Mouse (Mus musculus) heart, embryonic 14.5 days (tissue): Measurements from ENCODE around the gene Ppp4r2. TPM values are rescaled to one million over a fixed set of nuclear protein-coding genes. Genes with fewer than 3 reads are reported as not detected.

Experiments
- ATAC-seq: fragments of 200-750 bp; cut with Nextera tagmentation; 2 replicates; pipeline ENCODE4 v1.8.0; 2017; ENCODE audit warnings: low read depth, moderate TSS enrichment; ENCODE audit not compliant: insufficient number of reproducible peaks, insufficient read depth, low FRiP score
- H3K27ac ChIP-seq, 2 experiments: fragments of 200-500 bp in 1 of 2; fragments of 300-500 bp in 1 of 2; sonication (generic) in 1 of 2; replicated peaks in 1 of 2; 2 replicates each; pipeline ENCODE4 v1.5.1; 2012 to 2014; ENCODE audit warnings: low read depth in 2 of 2, low read length in 2 of 2, control low read depth in 1 of 2, mild to moderate bottlenecking in 1 of 2, mixed read lengths in 1 of 2; ENCODE audit not compliant: control insufficient read depth in 1 of 2, insufficient read depth in 1 of 2
- H3K27me3 ChIP-seq: fragments of 300-500 bp; sonication (generic); 2 replicates; pipeline ENCODE4 v1.6.1; 2014; ENCODE audit warnings: mild to moderate bottlenecking, low read length, control low read depth; ENCODE audit not compliant: control insufficient read depth, insufficient read depth
- H3K36me3 ChIP-seq: fragments of 300-500 bp; sonication (generic); 2 replicates; pipeline ENCODE4 v1.6.1; 2014; ENCODE audit warnings: mild to moderate bottlenecking, control low read depth, low read length, mixed read lengths; ENCODE audit not compliant: control insufficient read depth, insufficient read depth
- H3K4me1 ChIP-seq, 2 experiments: fragments of 200-500 bp in 1 of 2; fragments of 300-500 bp in 1 of 2; sonication (generic) in 1 of 2; 2 replicates each; pipeline ENCODE4 v1.6.1; 2012 to 2014; ENCODE audit warnings: low read length in 2 of 2, control low read depth in 1 of 2, mixed read lengths in 1 of 2; ENCODE audit not compliant: control insufficient read depth in 2 of 2, insufficient read depth in 2 of 2
- H3K4me2 ChIP-seq: fragments of 300-500 bp; sonication (generic); 2 replicates; pipeline ENCODE4 v1.6.1; 2014; ENCODE audit warnings: mild to moderate bottlenecking, low read length
- H3K4me3 ChIP-seq, 2 experiments: fragments of 200-500 bp in 1 of 2; fragments of 300-500 bp in 1 of 2; sonication (generic) in 1 of 2; 2 replicates each; pipeline ENCODE4 v1.5.1; 2012 to 2014; ENCODE audit warnings: low read length in 2 of 2, mild to moderate bottlenecking in 2 of 2, control low read depth in 1 of 2, low read depth in 1 of 2, moderate library complexity in 1 of 2; ENCODE audit not compliant: control insufficient read depth in 1 of 2, insufficient read depth in 1 of 2
- H3K9ac ChIP-seq: fragments of 300-500 bp; sonication (generic); 2 replicates; pipeline ENCODE4 v1.6.1; 2014; ENCODE audit warnings: mild to moderate bottlenecking, low read length
- H3K9me3 ChIP-seq: fragments of 300-500 bp; sonication (generic); 2 replicates; pipeline ENCODE4 v1.6.1; 2016; ENCODE audit warnings: low read length, control low read depth; ENCODE audit not compliant: control insufficient read depth
- WGBS: fragments of 180-500 bp; shearing (Covaris S2); extraction: QIAGEN DNeasy Blood & Tissue Kit; methylation state at CpG from one replicate; pipeline ENCODE4 v1.1.7; 2014; 5-methylcytosine and 5-hydroxymethylcytosine counted together
- polyA plus RNA-seq: library from polyadenylated mRNA; unstranded; fragments of >200 nt; fragmentation: Nextera tagmentation; extraction: Ambion mirVana; gene quantifications from 2 replicates; pipeline ENCODE4 v1.2.1, GENCODE M21; 2014

The Ppp4r2 gene
- polyA plus RNA-seq, 1 experiment from 2014 or later: 24.1 TPM

GRCm38 (mm10) chr6:100910136-100910675 lies 76.8 kb downstream of the Ppp4r2 start:
- Histone ChIP-seq H3K4me1 (no peaks in the 10 kb centered on the region), H3K4me2 (no peak overlapping the region), H3K27me3 (no peaks in the 10 kb centered on the region), H3K27ac (no peak overlapping the region), H3K36me3 (no peaks in the 10 kb centered on the region), H3K9ac (no peak overlapping the region), H3K9me3 (no peaks in the 10 kb centered on the region), H3K4me3 (no peak overlapping the region)
- ATAC-seq: no peak
- 84% methylated on average over 2 of the region's 2 CpGs for WGBS

Other genes with a start within 250 kb of the Ppp4r2 start
- 8.5 TPM in 2 replicates for gene Shq1, start 162.5 kb upstream of the Ppp4r2 start, polyA plus RNA-seq
- 3.4 and 4.2 TPM in 2 replicates for gene Gxylt2, start 128.9 kb upstream of the Ppp4r2 start, polyA plus RNA-seq